Mouse (Mus musculus): ENCODE measurements at regions not wholly inside any gene's neighbourhood (a gene's known extent, or its start where the extent isn't known, plus 50 kb on each side); places are given as distances from the start of the nearest gene placed in this dataset.

GRCm38 (mm10) chr16:50736151-50737047, 145.4 kb upstream of the Ccdc54 start:
- ChIA-PET POLR2A (interaction anchor here in 3 of 4 experiments (0.6 to 1.4 kb wide), 8 partner anchors 18 to 372 kb away, joined by 3 to 5 read pairs (median 3); no protein-coding TSS in a partner anchor), CTCF (interaction anchor here (0.6 to 1.5 kb wide), 16 partner anchors 8 to 1207 kb away, joined by 3 to 7 read pairs (median 3); no protein-coding TSS in a partner anchor)

- ChIA-PET CTCF (no interaction called here), POLR2A (no interaction called here)
Measured at GRCm38 (mm10) chr16:50733359-50733758, 142.4 kb upstream of the Ccdc54 start.

GRCm38 (mm10) chr16:50732082-50733006, 141.4 kb upstream of the Ccdc54 start:
- POLR2A ChIA-PET, result interaction anchor here in 2 of 4 experiments (0.6 to 1.5 kb wide), 6 partner anchors 28 to 534 kb away, joined by 3 to 5 read pairs (median 4); no protein-coding TSS in a partner anchor

GRCm38 (mm10) chr16:50729341-50729740, 138.4 kb upstream of the Ccdc54 start:
- ChIA-PET CTCF (no interaction called here), POLR2A (interaction anchor here in 2 of 4 experiments (0.6 to 1.7 kb wide), 2 partner anchors 18 to 876 kb away, joined by 3 read pairs; no protein-coding TSS in a partner anchor)

More at GRCm38 (mm10) chr16:50732082-50733006, 141.4 kb upstream of the Ccdc54 start:
- CTCF ChIA-PET, result interaction anchor here in 1 of 4 experiments (0.9 kb wide), 1 partner anchor 203 kb away, joined by 3 read pairs; no protein-coding TSS in a partner anchor

- ChIA-PET POLR2A (no interaction called here), CTCF (no interaction called here)
Measured at GRCm38 (mm10) chr16:50723144-50723543, 132.2 kb upstream of the Ccdc54 start.

- POLR2A ChIA-PET, result interaction anchor here in 1 of 4 experiments (0.9 kb wide), 1 partner anchor 17 kb away, joined by 7 read pairs; no protein-coding TSS in a partner anchor
- CTCF ChIA-PET, result interaction anchor here in 1 of 4 experiments (0.5 kb wide), 1 partner anchor 480 kb away, joined by 3 read pairs; no protein-coding TSS in a partner anchor
Measured at GRCm38 (mm10) chr16:50717306-50718017, 126.5 kb upstream of the Ccdc54 start.

- ChIA-PET CTCF (no interaction called here), POLR2A (no interaction called here)
Measured at GRCm38 (mm10) chr16:50709727-50710126, 118.8 kb upstream of the Ccdc54 start.

- ChIA-PET CTCF (no interaction called here), POLR2A (no interaction called here)
Measured at GRCm38 (mm10) chr16:50707906-50708305, 117.0 kb upstream of the Ccdc54 start.

- POLR2A ChIA-PET, result no interaction called here
- CTCF ChIA-PET, result no interaction called here
Measured at GRCm38 (mm10) chr16:50705921-50706320, 115.0 kb upstream of the Ccdc54 start.

GRCm38 (mm10) chr16:50700811-50701517, 110.0 kb upstream of the Ccdc54 start:
- POLR2A ChIA-PET, result interaction anchor here in 2 of 4 experiments (1.0 to 1.4 kb wide), 2 partner anchors 16 to 32 kb away, joined by 3 to 7 read pairs; no protein-coding TSS in a partner anchor

GRCm38 (mm10) chr16:50700123-50700522, 109.2 kb upstream of the Ccdc54 start:
- ChIA-PET POLR2A (interaction anchor here in 2 of 4 experiments (0.6 to 1.4 kb wide), 5 partner anchors 17 to 330 kb away, joined by 3 to 7 read pairs (median 4); no protein-coding TSS in a partner anchor), CTCF (no interaction called here)

More at GRCm38 (mm10) chr16:50700811-50701517, 110.0 kb upstream of the Ccdc54 start:
- CTCF ChIA-PET, result no interaction called here

GRCm38 (mm10) chr16:50697722-50698121, 106.8 kb upstream of the Ccdc54 start:
- ChIA-PET POLR2A (interaction anchor here in 1 of 4 experiments (0.6 kb wide), 1 partner anchor 17 kb away, joined by 4 read pairs; no protein-coding TSS in a partner anchor), CTCF (interaction anchor here in 1 of 4 experiments (0.6 kb wide), 1 partner anchor 941 kb away, joined by 3 read pairs; no protein-coding TSS in a partner anchor)

GRCm38 (mm10) chr16:50696052-50696451, 105.1 kb upstream of the Ccdc54 start:
- POLR2A ChIA-PET, result no interaction called here
- CTCF ChIA-PET, result interaction anchor here in 2 of 4 experiments (0.6 kb wide), 2 partner anchors 71 to 128 kb away, joined by 3 read pairs; no protein-coding TSS in a partner anchor

- ChIA-PET CTCF (no interaction called here), POLR2A (no interaction called here)
Measured at GRCm38 (mm10) chr16:50694045-50694444, 103.1 kb upstream of the Ccdc54 start.

- CTCF ChIA-PET, result no interaction called here
- POLR2A ChIA-PET, result no interaction called here
Measured at GRCm38 (mm10) chr16:50690818-50691217, 99.9 kb upstream of the Ccdc54 start.

GRCm38 (mm10) chr16:50689525-50689924, 98.6 kb upstream of the Ccdc54 start:
- ChIA-PET POLR2A (no interaction called here), CTCF (no interaction called here)

- ChIA-PET CTCF (no interaction called here), POLR2A (no interaction called here)
Measured at GRCm38 (mm10) chr16:50688818-50689506, 98.0 kb upstream of the Ccdc54 start.
